Mouse (Mus musculus) embryonic fibroblast, embryonic 13.5 days (primary cell): ENCODE results near the gene Zfp90.

Experiments
- CTCF ChIP-seq: IDR thresholded peaks from 2 replicates; pipeline ENCODE4 v1.5.1; 2011; ENCODE audit warnings: mild to moderate bottlenecking, control low read depth, low read length, moderate library complexity, borderline replicate concordance; ENCODE audit not compliant: insufficient read depth
- POLR2A ChIP-seq: IDR thresholded peaks from 2 replicates; pipeline ENCODE4 v1.6.1; 2011; ENCODE audit warnings: low read depth, mild to moderate bottlenecking, control low read depth, low read length, moderate library complexity

- TF ChIP-seq CTCF (no peak), POLR2A (no peak)
These were observed 25.0 kb downstream of the Zfp90 start for GRCm38 (mm10) chr8:106440146-106440545.
